Mouse (Mus musculus) ES-Bruce4 (cell line): ENCODE results near the gene 9430015G10Rik.

Experiments
- CTCF ChIP-seq: IDR thresholded peaks from one replicate; pipeline ENCODE4 v1.8.1; 2011; ENCODE audit warnings: low read depth, low read length
- POLR2A ChIP-seq: IDR thresholded peaks from one replicate; pipeline ENCODE4 v1.8.1; 2011; ENCODE audit warnings: low read length; ENCODE audit not compliant: insufficient read depth

- TF ChIP-seq CTCF (no peak), POLR2A (no peak)
These were observed 19.0 kb downstream of the 9430015G10Rik start for GRCm38 (mm10) chr4:156128746-156129145.
